Mouse (Mus musculus) v-Abl transformed pro-B cells (cell line): ENCODE measurements around the gene Tmem62.
"Not testable (repeated sequence)": the region's sequence is repeated elsewhere in the genome, so short reads cannot be mapped to it uniquely, and the experiment has no call there.

Experiments
- in situ Hi-C, 2 experiments: fragments of 400-800 bp; cut with MboI; formaldehyde crosslinking; loops; one replicate each; pipeline ENCODE4 v1.15.1; 2025; ENCODE audit not compliant: unreplicated experiment in 2 of 2

Tmem62 gene

DNA sequence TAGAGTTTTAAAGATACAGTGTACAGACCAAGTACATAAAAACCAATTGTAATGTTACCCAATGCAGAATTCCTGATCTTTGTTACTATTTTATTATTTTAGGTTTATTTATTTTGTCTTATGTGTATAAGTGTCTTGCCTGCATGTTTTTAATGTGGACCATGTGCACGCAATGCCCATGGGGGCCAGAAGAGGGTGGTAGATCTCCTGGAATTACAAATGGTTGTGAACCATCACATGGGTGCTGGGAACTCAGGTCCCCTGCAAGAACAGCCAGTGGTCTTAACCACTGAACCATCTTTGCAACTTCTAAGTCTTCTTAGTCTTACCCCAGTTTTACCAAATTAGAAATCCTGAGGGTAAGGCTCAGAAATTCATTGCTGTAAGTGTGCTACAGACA is 8.4 kb downstream of the Tmem62 start:
- in situ Hi-C loops, result no loop called here

DNA sequence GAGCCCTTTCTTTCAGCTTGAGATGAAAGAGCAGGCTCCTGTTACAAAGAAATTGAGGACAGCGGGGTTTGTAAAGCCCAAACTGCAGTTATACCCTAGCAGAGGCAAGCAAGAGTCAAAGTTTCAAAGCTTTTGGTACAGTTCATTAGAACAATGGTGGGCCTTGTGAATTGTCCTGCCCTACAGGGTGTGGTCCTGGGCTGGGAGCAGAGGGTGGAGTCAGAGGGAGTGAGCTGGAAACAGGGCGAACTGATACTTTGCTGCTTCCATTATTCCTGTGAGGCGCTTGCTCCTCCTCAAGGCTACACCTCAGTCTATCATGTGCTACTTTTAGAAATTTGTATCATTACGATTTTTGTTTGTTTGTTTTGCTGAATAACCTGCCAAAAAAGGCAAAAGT is 14.4 kb downstream of the Tmem62 start:
- in situ Hi-C loops, result no loop called here

DNA sequence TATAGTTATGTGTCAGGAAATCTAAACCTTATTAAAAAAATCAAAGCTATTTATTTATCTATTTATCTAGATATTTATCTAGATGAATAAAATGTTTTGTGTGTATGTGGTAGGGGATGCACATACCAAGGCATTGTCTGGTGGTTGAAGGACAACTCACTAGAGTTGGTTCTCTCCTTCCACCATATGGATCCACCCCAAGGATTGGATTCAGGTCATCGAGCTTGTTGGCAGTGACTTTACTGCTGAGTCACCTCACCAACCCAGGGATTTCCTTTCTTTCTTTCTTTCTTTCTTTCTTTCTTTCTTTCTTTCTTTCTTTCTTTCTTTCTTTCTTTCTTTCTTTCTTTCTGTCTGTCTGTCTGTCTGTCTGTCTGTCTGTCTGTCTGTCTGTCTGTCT is 19.8 kb downstream of the Tmem62 start:
- in situ Hi-C loops, result not testable (repeated sequence)

DNA sequence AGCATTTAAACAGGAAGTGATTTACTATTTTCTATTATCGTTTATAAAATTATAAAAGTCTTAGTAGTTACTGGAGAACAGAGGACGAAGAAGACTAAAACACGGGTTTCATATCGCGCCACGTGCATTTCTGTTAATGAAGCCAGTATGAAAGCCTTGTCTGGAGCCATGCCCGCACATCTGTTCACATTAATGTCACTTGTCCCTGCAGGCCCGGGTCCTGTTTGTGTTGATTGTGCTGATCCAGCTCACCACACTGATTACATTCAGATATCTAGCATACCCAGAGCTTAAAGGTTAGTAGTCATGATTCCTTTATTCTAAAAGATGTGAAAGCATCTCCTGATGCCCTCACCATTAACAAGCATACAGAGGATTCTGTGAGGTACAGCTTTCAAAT is 22.0 kb downstream of the Tmem62 start:
- in situ Hi-C loops, result no loop called here

DNA sequence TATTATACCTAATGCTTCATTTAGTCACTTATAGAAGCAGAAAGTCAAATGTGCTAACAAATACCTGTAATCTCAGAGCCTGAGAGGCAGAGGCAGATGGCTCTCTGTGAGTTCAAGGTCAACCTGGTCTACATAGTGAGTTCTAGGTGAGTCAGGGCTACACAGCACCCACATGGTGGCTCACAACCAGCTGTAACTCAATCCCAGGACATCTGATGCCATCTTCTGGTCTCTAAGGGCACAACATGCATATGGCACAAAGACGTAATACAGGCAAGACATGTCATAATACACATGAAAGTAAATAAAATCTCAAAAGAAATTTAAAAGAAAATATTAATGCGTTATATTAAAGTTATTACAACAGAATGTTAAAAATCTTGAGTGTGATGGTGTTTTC is 26.8 kb downstream of the Tmem62 start:
- in situ Hi-C loops, result no loop called here

DNA sequence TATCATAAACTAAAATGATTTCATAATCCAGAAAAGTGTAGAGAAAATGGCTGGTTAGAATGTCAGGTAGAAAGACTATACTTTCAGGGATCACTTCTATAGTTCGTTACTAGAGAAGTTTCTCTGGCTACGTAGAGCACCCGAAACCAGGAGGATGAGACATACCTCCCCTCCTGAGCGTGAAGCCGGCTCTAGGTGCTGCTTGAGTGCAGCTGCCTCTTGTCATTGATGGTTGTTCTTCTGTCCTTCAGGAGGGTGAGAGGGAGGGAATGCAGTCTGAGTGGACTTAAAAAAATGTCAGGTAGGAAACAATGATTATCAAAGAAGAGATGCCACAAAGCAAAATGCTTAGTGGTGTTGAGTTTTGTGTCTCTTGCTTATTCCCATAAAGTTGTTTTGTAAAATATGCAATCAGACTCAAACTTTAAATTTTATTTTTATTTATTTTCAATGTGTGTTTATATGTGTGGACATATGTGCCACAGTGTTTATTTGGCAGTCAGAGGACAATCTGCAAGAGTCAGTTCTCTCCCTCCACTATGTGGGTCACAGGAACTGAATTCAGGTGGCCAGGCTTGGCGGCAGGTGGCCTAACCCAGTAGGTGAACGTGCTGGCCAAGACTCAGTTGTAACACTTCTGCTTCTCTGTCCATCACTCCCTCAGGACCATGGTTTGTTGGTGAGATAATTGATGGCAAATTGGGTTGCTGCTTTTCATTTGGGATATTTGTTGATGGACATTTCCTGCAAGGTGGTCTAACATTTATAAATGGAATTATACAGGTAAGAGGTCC is 27.4 kb downstream of the Tmem62 start:
- in situ Hi-C loops, result no loop called here

DNA sequence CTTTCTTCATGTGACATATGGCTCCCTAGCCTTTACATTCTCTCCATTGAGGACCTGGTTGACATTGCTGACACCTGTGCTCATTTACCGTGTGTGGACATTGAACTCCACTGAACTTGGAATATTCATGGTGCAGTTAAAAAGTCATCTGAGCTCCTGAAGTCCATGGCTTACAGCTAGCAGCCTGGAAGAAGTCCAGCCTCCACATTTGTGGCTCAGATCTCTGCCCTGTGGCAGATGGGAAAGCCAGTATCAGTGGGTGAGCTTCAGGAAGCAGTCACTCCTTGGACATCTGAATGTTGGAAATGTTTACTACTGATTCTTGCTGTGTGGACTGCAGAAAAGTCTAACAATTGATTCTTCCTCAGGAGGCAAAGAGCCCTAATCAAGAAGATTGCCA is 30.2 kb downstream of the Tmem62 start:
- in situ Hi-C loops, result no loop called here

DNA sequence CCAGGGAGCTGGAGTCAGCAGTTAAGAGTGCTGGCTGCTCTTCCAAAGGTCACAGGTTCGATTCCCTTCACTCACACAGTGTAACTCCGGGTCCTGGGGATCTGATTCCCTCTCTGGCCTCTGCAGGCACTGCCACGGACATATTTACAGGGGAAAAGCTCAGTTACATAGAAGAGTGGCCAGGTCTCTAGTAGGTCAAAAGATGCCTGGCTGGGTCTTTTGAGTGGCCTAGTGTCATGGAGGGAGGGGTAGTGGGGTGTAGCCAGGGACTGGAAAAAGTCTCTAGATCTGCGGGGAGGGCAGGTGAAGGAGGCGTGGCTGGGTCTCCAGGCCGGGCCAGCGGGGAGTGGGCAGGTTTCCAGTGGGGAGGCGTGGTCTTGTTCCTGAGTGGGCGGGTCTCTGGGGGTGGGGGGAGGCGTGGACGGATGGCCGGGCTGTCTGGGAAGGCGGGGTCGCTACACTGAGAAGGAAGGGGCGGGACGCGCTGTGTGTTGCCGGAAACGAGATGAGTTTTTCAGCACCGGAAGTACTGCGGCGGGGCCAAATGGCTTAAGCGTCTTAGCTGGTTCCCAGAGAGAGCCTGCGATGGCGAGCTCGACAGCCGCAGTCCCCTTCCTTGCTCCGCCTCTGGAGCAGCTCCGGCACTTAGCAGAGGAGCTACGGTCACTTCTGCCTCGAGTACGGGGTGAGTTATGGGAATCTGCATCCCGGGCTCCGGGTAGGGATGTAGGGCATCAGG is 31.3 kb downstream of the Tmem62 start, which contains the start of gene Ccndbp1:
Ccndbp1 (plus strand) TSS at position 479 of the 739 bp plus-strand sequence.
- in situ Hi-C loops, result no loop called here

DNA sequence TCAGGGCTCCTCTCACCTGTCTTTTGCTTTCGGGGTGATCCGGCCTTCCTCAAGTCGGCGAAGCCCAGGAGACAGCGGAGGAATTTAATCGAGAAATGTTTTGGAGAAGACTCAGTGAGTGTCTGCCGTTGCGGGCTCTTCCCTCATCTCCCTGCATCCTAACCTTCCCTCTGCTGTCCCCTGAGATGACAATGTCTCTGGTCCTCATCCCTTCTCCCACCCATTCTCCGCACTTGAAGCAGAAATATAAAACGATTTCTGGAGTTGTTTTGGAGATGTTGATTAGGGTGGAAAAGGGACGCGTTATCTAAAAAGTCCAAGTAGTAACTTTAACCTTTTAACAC is 31.8 kb downstream of the Tmem62 start:
- in situ Hi-C loops, result no loop called here

DNA sequence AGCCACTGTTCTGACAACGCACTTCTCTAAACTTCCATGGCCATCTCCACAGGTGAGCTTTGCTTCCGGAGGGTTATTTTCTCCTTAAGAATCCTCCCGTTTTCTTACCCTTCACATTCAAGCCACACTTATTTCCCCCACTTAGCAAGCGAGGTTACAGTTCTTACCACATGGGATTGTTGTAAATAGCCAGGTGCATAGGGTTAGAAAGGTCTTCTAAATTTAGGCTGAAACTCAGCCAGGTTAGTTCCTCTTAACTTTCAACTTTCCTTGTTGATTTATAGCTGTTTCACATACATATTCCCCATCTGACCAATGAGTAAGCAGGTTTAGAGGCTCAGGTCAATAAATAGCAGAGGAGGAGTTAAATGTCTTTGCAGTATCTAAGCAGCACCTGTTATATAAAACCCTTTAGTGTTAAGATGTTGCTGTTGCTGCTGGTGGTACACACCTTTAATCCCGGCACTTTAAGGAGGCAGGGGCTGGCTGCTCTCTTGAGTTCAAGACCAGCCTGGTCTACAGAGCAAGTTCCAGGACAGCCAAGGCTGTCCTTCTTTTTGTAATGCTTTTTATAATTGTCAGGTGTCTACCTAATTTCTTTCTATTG is 32.4 kb downstream of the Tmem62 start:
- in situ Hi-C loops, result no loop called here

DNA sequence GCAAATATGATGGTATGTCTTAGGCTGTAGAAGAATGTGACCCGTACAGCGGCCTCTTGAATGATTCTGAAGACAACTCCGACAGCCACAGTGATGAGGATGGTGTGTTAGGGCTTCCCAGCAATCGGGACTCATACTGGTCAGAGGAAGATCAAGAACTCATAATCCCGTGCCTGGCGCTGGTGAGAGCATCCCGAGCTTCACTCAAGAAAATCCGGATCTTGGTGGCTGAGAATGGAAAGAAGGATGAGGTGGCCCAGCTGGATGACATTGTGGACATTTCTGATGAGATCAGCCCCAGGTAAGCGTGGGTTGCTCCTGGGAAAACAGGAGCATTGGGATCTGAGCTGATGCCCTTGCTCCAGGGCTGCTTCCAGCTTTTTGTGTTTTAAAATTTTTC is 35.9 kb downstream of the Tmem62 start:
- in situ Hi-C loops, result no loop called here

DNA sequence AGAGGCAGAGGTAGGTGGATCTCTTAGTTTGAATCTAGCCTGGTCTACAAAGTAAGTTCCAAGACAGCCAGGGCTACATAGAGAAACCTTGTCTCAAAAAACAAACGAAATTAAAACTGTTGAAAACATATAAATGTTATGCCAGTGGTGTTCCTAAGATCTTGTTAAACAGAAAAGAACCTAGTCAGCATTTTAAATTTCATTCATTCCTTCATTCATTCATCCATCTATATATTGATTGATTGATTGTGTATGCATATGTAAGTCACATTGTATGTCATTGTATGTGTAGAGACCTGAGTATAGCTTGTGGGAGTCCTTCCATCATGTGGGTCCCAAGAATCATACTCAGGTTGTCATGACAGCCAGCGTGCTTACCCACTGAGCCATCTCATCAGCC is 38.7 kb downstream of the Tmem62 start:
- in situ Hi-C loops, result no loop called here

DNA sequence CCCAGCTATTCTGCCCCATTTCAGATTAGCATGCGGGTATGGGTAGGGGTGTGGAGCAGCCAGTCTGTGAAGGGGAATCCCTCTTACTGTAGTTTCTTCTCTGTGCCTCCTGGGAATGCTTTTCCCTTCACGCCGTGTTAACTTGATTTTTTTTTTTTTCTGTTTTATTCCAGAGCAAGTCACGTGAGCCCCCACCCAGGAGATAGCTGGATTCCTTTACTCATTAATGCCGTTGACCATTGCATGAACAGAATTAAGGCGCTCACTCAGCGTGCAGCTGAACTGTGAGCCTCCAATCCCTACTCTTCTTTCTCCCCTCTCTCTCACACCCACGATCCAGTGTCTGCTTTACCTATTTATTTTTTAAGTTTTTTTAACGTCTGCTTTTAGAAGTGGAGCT is 39.4 kb downstream of the Tmem62 start:
- in situ Hi-C loops, result no loop called here

DNA sequence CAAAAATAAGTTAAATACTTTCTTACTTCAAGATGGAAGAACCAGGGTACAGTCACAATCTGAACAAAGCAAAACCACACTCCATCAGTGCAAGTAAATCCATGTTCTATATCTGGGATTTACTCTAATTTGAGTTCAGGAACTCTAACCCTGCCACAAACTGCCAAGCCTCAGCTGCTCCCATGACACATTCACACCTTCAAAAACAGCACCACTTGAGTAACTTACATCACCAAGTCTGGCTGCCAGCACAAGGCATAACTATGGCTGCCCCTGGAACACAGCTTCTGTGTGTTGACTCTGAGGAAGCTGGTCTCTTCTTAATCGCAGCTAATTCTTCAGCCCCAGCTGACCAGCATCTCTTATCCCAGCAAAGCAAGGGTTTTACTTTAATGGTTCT is 40.3 kb downstream of the Tmem62 start:
- in situ Hi-C loops, result no loop called here

DNA sequence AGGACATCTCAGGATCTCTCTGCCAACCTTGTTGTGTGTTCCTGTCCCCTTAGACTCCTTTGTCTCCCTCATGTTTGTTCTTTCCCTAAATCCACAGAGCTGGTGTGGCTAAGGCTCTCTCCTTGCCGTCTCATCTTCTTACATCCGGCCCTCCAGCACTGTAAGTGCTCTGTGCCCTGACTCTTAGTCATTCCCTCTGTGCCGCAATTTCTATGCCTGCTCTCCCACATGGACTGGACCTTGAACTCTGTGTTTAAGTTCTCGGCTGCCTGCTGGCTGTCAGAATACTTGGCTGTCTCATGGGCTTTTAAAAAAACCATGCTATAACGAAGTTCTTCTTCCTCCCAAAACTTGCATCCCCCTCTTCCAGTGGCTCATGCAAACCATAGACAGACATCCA is 46.1 kb downstream of the Tmem62 start:
- in situ Hi-C loops, result no loop called here

DNA sequence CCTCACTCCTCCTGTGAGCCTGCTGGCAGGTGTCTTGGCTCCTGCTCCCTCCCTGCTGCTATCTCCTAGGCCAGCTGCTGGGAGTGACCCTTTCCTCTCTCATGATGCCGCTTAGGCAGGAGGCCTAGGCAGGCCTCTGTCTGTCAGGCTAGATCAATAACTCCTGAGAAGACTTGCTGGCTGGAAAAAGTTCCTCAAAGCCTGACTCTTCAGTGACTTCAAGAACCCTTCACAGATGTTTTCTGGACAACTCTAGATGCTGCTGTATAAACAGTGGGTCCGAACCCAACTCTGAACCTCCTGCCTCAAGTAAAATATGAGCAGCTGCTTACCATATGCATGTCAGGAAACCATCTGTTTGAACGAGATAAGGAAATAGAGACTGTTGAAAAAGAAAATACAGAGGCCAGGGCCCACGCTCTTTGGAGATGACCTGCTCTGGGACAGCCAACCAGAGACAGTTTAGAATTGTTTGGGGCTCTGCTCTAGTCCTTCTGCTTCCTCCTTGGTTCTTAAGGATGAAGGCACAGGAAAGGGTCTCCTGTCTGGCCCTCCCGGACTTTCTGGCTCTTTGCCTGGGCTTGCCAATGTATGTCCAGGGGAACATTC is 60.0 kb downstream of the Tmem62 start, which contains the start of gene Epb42:
Epb42 (minus strand) TSS at position 340 of the 609 bp plus-strand sequence.
- in situ Hi-C loops, result loop anchor here in 1 of 2 experiments (10.0 to 25.0 kb wide), 3 partner anchors 58 to 850 kb away; no protein-coding TSS in a partner anchor

DNA sequence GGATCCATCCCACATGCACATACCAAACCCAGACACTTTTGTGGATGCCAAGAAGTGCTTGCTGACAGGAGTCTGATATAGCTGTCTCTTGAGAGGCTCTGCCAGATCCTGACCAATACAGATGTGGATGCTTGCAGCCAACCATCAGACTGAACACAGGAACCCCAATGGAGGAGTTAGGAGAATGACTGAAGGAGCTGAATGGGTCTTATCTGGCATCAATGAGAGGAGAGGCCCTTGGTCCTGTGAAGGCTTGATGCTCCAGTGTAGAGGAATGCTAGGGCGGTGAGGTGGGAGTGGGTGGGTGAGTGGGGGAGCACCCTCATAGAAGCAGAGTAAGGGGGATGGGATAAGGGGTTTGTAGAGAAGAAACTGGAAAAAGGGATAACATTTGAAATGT is 62.0 kb downstream of the Tmem62 start:
- in situ Hi-C loops, result loop anchor here in 1 of 2 experiments (10.0 to 25.0 kb wide), 3 partner anchors 56 to 852 kb away; no protein-coding TSS in a partner anchor

DNA sequence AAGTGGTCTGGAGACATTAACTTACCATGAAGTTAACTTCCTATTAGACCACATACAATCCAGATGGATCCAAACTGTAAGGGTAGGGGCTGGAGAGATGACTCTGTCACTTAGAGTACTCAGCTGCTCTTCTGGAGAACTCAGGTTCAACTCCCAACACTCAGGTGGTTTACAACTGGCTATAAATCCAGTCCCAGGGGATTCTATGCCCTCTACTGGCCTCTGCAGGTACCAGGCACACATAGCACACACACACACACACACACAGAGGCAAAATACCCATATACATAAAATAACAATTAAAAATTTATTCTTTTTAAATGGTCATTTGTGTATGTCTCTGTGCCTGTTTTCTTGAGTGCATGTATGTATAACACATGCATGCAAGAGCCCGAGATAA is 62.6 kb downstream of the Tmem62 start:
- in situ Hi-C loops, result loop anchor here in 1 of 2 experiments (10.0 to 25.0 kb wide), 3 partner anchors 55 to 852 kb away; no protein-coding TSS in a partner anchor

DNA sequence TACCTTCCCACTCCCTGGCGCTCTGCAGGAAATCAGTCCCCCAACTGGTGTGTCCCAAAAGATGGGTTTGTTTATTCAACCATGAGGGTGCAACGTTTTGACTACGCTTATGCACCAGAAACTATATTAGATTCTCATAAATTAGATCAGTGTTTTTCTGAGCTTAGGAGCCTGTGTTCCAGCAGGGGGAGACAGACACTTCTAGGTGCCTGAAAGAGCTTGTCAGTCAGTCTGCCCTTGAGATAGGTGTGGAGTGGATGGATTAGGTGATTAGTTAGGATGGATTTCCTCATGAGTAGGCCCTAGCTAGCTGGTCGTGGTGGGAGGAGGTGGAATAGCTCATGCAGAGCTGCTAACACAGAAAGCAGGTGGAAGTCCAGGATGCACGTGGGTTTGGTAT is 64.3 kb downstream of the Tmem62 start:
- in situ Hi-C loops, result loop anchor here (5.0 to 25.0 kb wide), 2 partner anchors 356 to 854 kb away; no protein-coding TSS in a partner anchor

DNA sequence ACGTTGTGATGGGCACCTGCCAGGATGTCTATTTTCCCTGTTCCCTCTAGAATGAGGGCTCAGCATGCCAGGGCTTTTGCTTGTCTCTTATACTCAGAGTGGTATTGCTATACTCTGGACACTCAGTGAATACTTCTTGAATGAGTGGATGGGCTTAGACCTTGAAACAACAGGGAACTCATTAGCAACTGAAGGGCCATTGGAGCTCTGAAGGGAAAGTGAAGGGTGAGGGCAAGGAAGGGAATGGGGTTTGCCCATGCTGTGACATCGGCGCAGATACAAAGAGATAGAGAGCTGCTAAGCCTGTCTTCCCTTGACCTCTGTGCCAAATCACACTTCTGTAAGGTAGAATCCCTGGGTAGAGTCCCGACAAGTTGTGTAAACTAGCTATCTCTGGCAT is 68.8 kb downstream of the Tmem62 start:
- in situ Hi-C loops, result loop anchor here in 1 of 2 experiments (25.0 kb wide), 1 partner anchor 858 kb away; no protein-coding TSS in a partner anchor

DNA sequence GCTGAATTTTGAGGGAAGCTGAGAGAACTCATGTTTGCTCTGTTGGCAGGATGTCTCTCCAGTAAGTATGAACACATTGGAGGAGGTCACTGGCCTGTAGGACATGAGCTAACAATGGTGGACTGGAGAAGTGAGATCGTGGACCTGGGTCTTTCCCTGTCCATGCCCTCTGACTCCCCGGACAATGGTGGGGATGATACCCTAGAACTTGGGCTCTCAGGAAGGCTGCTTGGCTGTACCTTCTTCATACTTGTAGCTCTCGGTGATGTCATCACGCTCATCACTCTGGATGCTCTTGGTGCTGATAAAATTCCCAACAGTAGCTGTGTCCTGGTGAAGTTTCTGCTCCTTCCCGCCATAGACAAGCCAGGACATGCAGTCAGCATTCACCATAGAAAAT is 75.4 kb downstream of the Tmem62 start:
- in situ Hi-C loops, result no loop called here
